Mouse (Mus musculus): ENCODE data around the gene Plekha3. TPM values are rescaled to one million over a fixed set of nuclear protein-coding genes. Genes with fewer than 3 reads are reported as not detected.
A peak's percentile ranks its signal among the peaks of the same experiment; 100 is the strongest.

Gene Plekha3
- polyA plus RNA-seq, 1 experiment from 2014 or later, result 8.3 TPM

GRCm38 (mm10) chr2:76672966-76673392 lies 2.1 kb upstream of the Plekha3 start, which contains the start of gene Fkbp7:
TSS of gene Fkbp7 (minus strand) at chr2:76673116.
- Histone ChIP-seq H3K27me3 (replicated peaks; ENCODE audit: control insufficient read depth, insufficient read depth, low read length) (no peaks in the 10 kb centered on the region), H3K4me2 (replicated peaks; ENCODE audit: low read depth) (peak within 1 kb of the TSS; percentile 76), H3K36me3 (ENCODE audit: control insufficient read depth, insufficient read depth) (no peaks in the 10 kb centered on the region), H3K4me1 (replicated peaks; ENCODE audit: control insufficient read depth, insufficient read depth, low read length) (0 out of 2 replicates have a peak, but pooled peaks cover 3% of the 10 kb centered on the region), H3K9ac (ENCODE audit: low read depth, low read length) (peak within 1 kb of the TSS; percentile 68), H3K9me3 (ENCODE audit: control insufficient read depth) (no peaks in the 10 kb centered on the region), H3K4me3 (ENCODE audit: low read depth, low read length) (peak within 1 kb of the TSS; percentile 54), H3K27ac (ENCODE audit: low read depth, low read length) (peak within 1 kb of the TSS; percentile 83)
- under 1% methylated on average over 17 of the region's 17 CpGs for WGBS
- ATAC-seq, result peak; percentile 84
- TF ChIP-seq CTCF (IDR thresholded peaks at IDR 0.05; ENCODE audit: low read depth), result peak; percentile 5; the same call in 1 of the 2 replicates

GRCm38 (mm10) chr2:76673472-76674081 lies 1.5 kb upstream of the Plekha3 start:
- no peak overlapping the region for H3K9ac ChIP-seq (ENCODE audit: low read depth, low read length)

GRCm38 (mm10) chr2:76675451-76675850 lies 370 bp downstream of the Plekha3 start:
- H3K36me3 ChIP-seq (ENCODE audit: control insufficient read depth, insufficient read depth), result peaks cover 13% of the 10 kb centered on the region; the same call in 1 of the 2 replicates
- H3K27ac ChIP-seq (ENCODE audit: low read depth, low read length), result peak overlapping the region; percentile 91
- under 1% methylated on average over 44 of the region's 44 CpGs for WGBS
- peak overlapping the region; percentile 89 for H3K4me3 ChIP-seq (ENCODE audit: low read depth, low read length)
- 0 out of 2 replicates have a peak, but pooled peaks cover 3% of the 10 kb centered on the region for H3K4me1 ChIP-seq (replicated peaks; ENCODE audit: control insufficient read depth, insufficient read depth, low read length)
- H3K9me3 ChIP-seq (ENCODE audit: control insufficient read depth), result no peaks in the 10 kb centered on the region
- TF ChIP-seq CTCF (IDR thresholded peaks at IDR 0.05; ENCODE audit: low read depth), result no peak
- peak overlapping the region; percentile 69 for H3K4me2 ChIP-seq (replicated peaks; ENCODE audit: low read depth)
- H3K9ac ChIP-seq (ENCODE audit: low read depth, low read length), result peak overlapping the region; percentile 83
- ATAC-seq, result peak; percentile 51
- no peaks in the 10 kb centered on the region for H3K27me3 ChIP-seq (replicated peaks; ENCODE audit: control insufficient read depth, insufficient read depth, low read length)

More at GRCm38 (mm10) chr2:76673472-76674081, 1.5 kb upstream of the Plekha3 start:
- Histone ChIP-seq H3K36me3 (ENCODE audit: control insufficient read depth, insufficient read depth) (no peaks in the 10 kb centered on the region), H3K27ac (ENCODE audit: low read depth, low read length) (peak overlapping the region; percentile 83; the same call in 1 of the 2 replicates), H3K9me3 (ENCODE audit: control insufficient read depth) (no peaks in the 10 kb centered on the region), H3K27me3 (replicated peaks; ENCODE audit: control insufficient read depth, insufficient read depth, low read length) (no peaks in the 10 kb centered on the region), H3K4me3 (ENCODE audit: low read depth, low read length) (peak overlapping the region; percentile 54), H3K4me2 (replicated peaks; ENCODE audit: low read depth) (peak overlapping the region; percentile 76), H3K4me1 (replicated peaks; ENCODE audit: control insufficient read depth, insufficient read depth, low read length) (0 out of 2 replicates have a peak, but pooled peaks cover 3% of the 10 kb centered on the region)
- ATAC-seq, result no peak
- TF ChIP-seq CTCF (IDR thresholded peaks at IDR 0.05; ENCODE audit: low read depth), result peak; percentile 64
- 44% methylated on average over 7 of the region's 7 CpGs for WGBS

- WGBS, result 12% methylated on average over 4 of the region's 4 CpGs
- peak overlapping the region; percentile 69 for H3K4me2 ChIP-seq (replicated peaks; ENCODE audit: low read depth)
- H3K4me1 ChIP-seq (replicated peaks; ENCODE audit: control insufficient read depth, insufficient read depth, low read length), result 0 out of 2 replicates have a peak, but pooled peaks cover 3% of the 10 kb centered on the region
- TF ChIP-seq CTCF (IDR thresholded peaks at IDR 0.05; ENCODE audit: low read depth), result no peak
- peak overlapping the region; percentile 89 for H3K4me3 ChIP-seq (ENCODE audit: low read depth, low read length)
- peaks cover 16% of the 10 kb centered on the region; the same call in 1 of the 2 replicates for H3K36me3 ChIP-seq (ENCODE audit: control insufficient read depth, insufficient read depth)
- peak overlapping the region; percentile 83 for H3K9ac ChIP-seq (ENCODE audit: low read depth, low read length)
- H3K27ac ChIP-seq (ENCODE audit: low read depth, low read length), result no peak overlapping the region
- no peaks in the 10 kb centered on the region for H3K9me3 ChIP-seq (ENCODE audit: control insufficient read depth)
- no peak for ATAC-seq
- no peaks in the 10 kb centered on the region for H3K27me3 ChIP-seq (replicated peaks; ENCODE audit: control insufficient read depth, insufficient read depth, low read length)
Observed at GRCm38 (mm10) chr2:76675949-76676348, 868 bp downstream of the Plekha3 start.

GRCm38 (mm10) chr2:76676401-76677226 lies 1.5 kb downstream of the Plekha3 start:
- no peak for TF ChIP-seq CTCF (IDR thresholded peaks at IDR 0.05; ENCODE audit: low read depth)
- 41% methylated on average over 13 of the region's 13 CpGs for WGBS

GRCm38 (mm10) chr2:76682301-76682700 lies 7.2 kb downstream of the Plekha3 start:
- H3K27me3 ChIP-seq (replicated peaks; ENCODE audit: control insufficient read depth, insufficient read depth, low read length), result no peaks in the 10 kb centered on the region
- no peak overlapping the region for H3K4me3 ChIP-seq (ENCODE audit: low read depth, low read length)
- WGBS, result 82% methylated on average over 8 of the region's 8 CpGs
- no peaks in the 10 kb centered on the region for H3K9me3 ChIP-seq (ENCODE audit: control insufficient read depth)
- ATAC-seq, result no peak
- H3K4me1 ChIP-seq (replicated peaks; ENCODE audit: control insufficient read depth, insufficient read depth, low read length), result no peaks in the 10 kb centered on the region
- no peak overlapping the region for H3K27ac ChIP-seq (ENCODE audit: low read depth, low read length)
- peaks cover 52% of the 10 kb centered on the region for H3K36me3 ChIP-seq (ENCODE audit: control insufficient read depth, insufficient read depth)
- no peak overlapping the region for H3K4me2 ChIP-seq (replicated peaks; ENCODE audit: low read depth)
- no peak for TF ChIP-seq CTCF (IDR thresholded peaks at IDR 0.05; ENCODE audit: low read depth)
- no peak overlapping the region for H3K9ac ChIP-seq (ENCODE audit: low read depth, low read length)

More at GRCm38 (mm10) chr2:76676401-76677226, 1.5 kb downstream of the Plekha3 start:
- no peak overlapping the region; the same call in 1 of the 2 replicates for H3K4me3 ChIP-seq (ENCODE audit: low read depth, low read length)
- H3K4me1 ChIP-seq (replicated peaks; ENCODE audit: control insufficient read depth, insufficient read depth, low read length), result 0 out of 2 replicates have a peak, but pooled peaks cover 3% of the 10 kb centered on the region
- peaks cover 16% of the 10 kb centered on the region; the same call in 1 of the 2 replicates for H3K36me3 ChIP-seq (ENCODE audit: control insufficient read depth, insufficient read depth)
- no peak for ATAC-seq
- no peaks in the 10 kb centered on the region for H3K9me3 ChIP-seq (ENCODE audit: control insufficient read depth)
- H3K27ac ChIP-seq (ENCODE audit: low read depth, low read length), result no peak overlapping the region
- no peaks in the 10 kb centered on the region for H3K27me3 ChIP-seq (replicated peaks; ENCODE audit: control insufficient read depth, insufficient read depth, low read length)
- H3K9ac ChIP-seq (ENCODE audit: low read depth, low read length), result no peak overlapping the region
- peak overlapping the region; percentile 69 for H3K4me2 ChIP-seq (replicated peaks; ENCODE audit: low read depth)

Measured in intestine, postnatal 0 days (tissue).